Mouse (Mus musculus) CH12.LX (cell line): Measurements from ENCODE around the gene Ppig. TPM values are rescaled to one million over a fixed set of nuclear protein-coding genes. Genes with fewer than 3 reads are reported as not detected.
A peak's percentile ranks its signal among the peaks of the same experiment; 100 is the strongest.

Experiments
- DNase-seq: peaks from one replicate; pipeline ENCODE4 v3.0.0-alpha.2; 2013; ENCODE audit errors: extremely low read depth
- H3K27ac ChIP-seq: 2 replicates; pipeline ENCODE4 v1.5.1; 2012; ENCODE audit warnings: low read depth, mild to moderate bottlenecking, control low read depth, moderate library complexity; ENCODE audit not compliant: insufficient read depth
- H3K27me3 ChIP-seq: replicated peaks from 2 replicates; pipeline ENCODE3; 2012; ENCODE audit warnings: inconsistent platforms
- H3K36me3 ChIP-seq, 2 experiments: replicated peaks in 1 of 2; 2 replicates each; pipeline versions ENCODE3 to v1.6.1; 2012; ENCODE audit warnings: inconsistent platforms in 1 of 2, low read length in 1 of 2, mild to moderate bottlenecking in 1 of 2, mixed read lengths in 1 of 2, moderate library complexity in 1 of 2; ENCODE audit not compliant: control insufficient read depth in 1 of 2, insufficient read depth in 1 of 2
- H3K4me1 ChIP-seq, 2 experiments: 2 replicates each; pipeline ENCODE4 v1.6.1; 2012; ENCODE audit warnings: inconsistent platforms in 1 of 2, moderate library complexity in 1 of 2; ENCODE audit not compliant: insufficient read depth in 2 of 2, control insufficient read depth in 1 of 2
- H3K4me2 ChIP-seq: 2 replicates; pipeline ENCODE4 v1.6.1; 2012; ENCODE audit warnings: low read depth, mild to moderate bottlenecking, control low read depth; ENCODE audit not compliant: poor library complexity, insufficient read depth, severe bottlenecking
- H3K4me3 ChIP-seq, 3 experiments: fragments of 150-350 bp in 1 of 3; sonication (generic) in 1 of 3; replicated peaks in 1 of 3; 2 replicates each; pipeline versions ENCODE3 to v1.5.1; 2011 to 2012; ENCODE audit warnings: low read depth in 2 of 3, low read length in 2 of 3, mild to moderate bottlenecking in 2 of 3, moderate library complexity in 2 of 3, control low read depth in 1 of 3, improper control_type of control experiment in 1 of 3, inconsistent platforms in 1 of 3, mixed read lengths in 1 of 3; ENCODE audit not compliant: poor library complexity in 1 of 3
- H3K79me2 ChIP-seq: replicated peaks from 2 replicates; pipeline ENCODE4 v1.6.1; 2012; ENCODE audit warnings: mild to moderate bottlenecking, moderate library complexity; ENCODE audit not compliant: control insufficient read depth, poor library complexity, insufficient read depth, severe bottlenecking; ENCODE audit errors: extremely low read depth
- H3K9ac ChIP-seq: 2 replicates; pipeline ENCODE4 v1.6.1; 2012; ENCODE audit warnings: low read depth, mild to moderate bottlenecking, control low read depth, moderate library complexity; ENCODE audit not compliant: insufficient read depth
- H3K9me3 ChIP-seq: replicated peaks from 2 replicates; pipeline ENCODE3; 2012; ENCODE audit warnings: low read length, inconsistent platforms, mixed read lengths
- BHLHE40 ChIP-seq: IDR thresholded peaks from 2 replicates; pipeline ENCODE4 v1.6.1; 2011; ENCODE audit warnings: mild to moderate bottlenecking, low read depth, low read length, improper control_type of control experiment
- CHD1 ChIP-seq: IDR thresholded peaks from 2 replicates; pipeline ENCODE4 v1.6.1; 2012; ENCODE audit warnings: low read depth, low read length, improper control_type of control experiment, inconsistent platforms
- CHD2 ChIP-seq: IDR thresholded peaks from 2 replicates; pipeline ENCODE4 v1.6.1; 2011; ENCODE audit warnings: low read length, improper control_type of control experiment
- CTCF ChIP-seq, 2 experiments: IDR thresholded peaks in 1 of 2; conservative IDR thresholded peaks in 1 of 2; 2 replicates each; pipeline ENCODE4 v1.5.1; 2011 to 2012; ENCODE audit warnings: low read depth in 2 of 2, low read length in 2 of 2, improper control_type of control experiment in 1 of 2, inconsistent platforms in 1 of 2, mild to moderate bottlenecking in 1 of 2, moderate library complexity in 1 of 2
- E2F4 ChIP-seq: IDR thresholded peaks from 2 replicates; pipeline ENCODE4 v1.6.1; 2011; ENCODE audit warnings: low read depth, low read length, improper control_type of control experiment; ENCODE audit not compliant: insufficient replicate concordance
- ELF1 ChIP-seq: IDR thresholded peaks from 2 replicates; pipeline ENCODE4 v1.6.1; 2014; ENCODE audit warnings: low read depth, mild to moderate bottlenecking, inconsistent platforms, low read length, improper control_type of control experiment
- EP300 ChIP-seq: IDR thresholded peaks from 2 replicates; pipeline ENCODE4 v1.6.1; 2011; ENCODE audit warnings: low read length, improper control_type of control experiment
- ETS1 ChIP-seq: conservative IDR thresholded peaks from 2 replicates; pipeline ENCODE4 v1.6.1; 2012; ENCODE audit warnings: low read depth, mild to moderate bottlenecking, inconsistent platforms, low read length, improper control_type of control experiment, moderate library complexity
- GABPA ChIP-seq: IDR thresholded peaks from 2 replicates; pipeline ENCODE4 v1.6.1; 2012; ENCODE audit warnings: low read depth, low read length, improper control_type of control experiment, inconsistent platforms; ENCODE audit not compliant: insufficient replicate concordance
- HCFC1 ChIP-seq: IDR thresholded peaks from 2 replicates; pipeline ENCODE4 v1.6.1; 2012; ENCODE audit warnings: low read depth, mild to moderate bottlenecking, inconsistent platforms, low read length, improper control_type of control experiment
- IRF4 ChIP-seq: IDR thresholded peaks from 2 replicates; pipeline ENCODE4 v1.6.1; 2014; ENCODE audit warnings: low read depth, mild to moderate bottlenecking, inconsistent platforms, low read length, improper control_type of control experiment
- JUN ChIP-seq: IDR thresholded peaks from 2 replicates; pipeline ENCODE4 v1.6.1; 2011; ENCODE audit warnings: low read depth, mild to moderate bottlenecking, low read length, improper control_type of control experiment, moderate library complexity; ENCODE audit not compliant: insufficient read depth
- JUND ChIP-seq: conservative IDR thresholded peaks from 2 replicates; pipeline ENCODE4 v1.6.1; 2011; ENCODE audit warnings: low read depth, low read length, improper control_type of control experiment
- KAT2A ChIP-seq: IDR thresholded peaks from 2 replicates; pipeline ENCODE4 v1.6.1; 2012; ENCODE audit warnings: low read length, improper control_type of control experiment, inconsistent platforms; ENCODE audit not compliant: insufficient replicate concordance
- MAFK ChIP-seq: IDR thresholded peaks from 2 replicates; pipeline ENCODE4 v1.6.1; 2011; ENCODE audit warnings: low read length, improper control_type of control experiment; ENCODE audit not compliant: insufficient replicate concordance
- MAZ ChIP-seq: IDR thresholded peaks from 2 replicates; pipeline ENCODE4 v1.6.1; 2012; ENCODE audit warnings: low read depth, mild to moderate bottlenecking, inconsistent platforms, low read length, improper control_type of control experiment, moderate library complexity
- MYC ChIP-seq: IDR thresholded peaks from 2 replicates; pipeline ENCODE4 v1.6.1; 2011; ENCODE audit warnings: low read depth, mild to moderate bottlenecking, improper control_type of control experiment, low read length
- NRF1 ChIP-seq: IDR thresholded peaks from 2 replicates; pipeline ENCODE4 v1.6.1; 2014; ENCODE audit warnings: low read depth, mild to moderate bottlenecking, inconsistent platforms, low read length, improper control_type of control experiment, moderate library complexity
- PAX5 ChIP-seq: IDR thresholded peaks from 2 replicates; pipeline ENCODE4 v1.6.1; 2012; ENCODE audit warnings: low read length, inconsistent platforms, mixed read lengths
- POLR2A ChIP-seq: IDR thresholded peaks from 2 replicates; pipeline ENCODE4 v1.6.1; 2011; ENCODE audit warnings: low read depth, mild to moderate bottlenecking, improper control_type of control experiment, low read length
- POLR2AphosphoS2 ChIP-seq: IDR thresholded peaks from 2 replicates; pipeline ENCODE4 v1.6.1; 2011; ENCODE audit warnings: low read depth, low read length, improper control_type of control experiment
- RAD21 ChIP-seq: IDR thresholded peaks from 2 replicates; pipeline ENCODE4 v1.6.1; 2011; ENCODE audit warnings: low read depth, mild to moderate bottlenecking, low read length, improper control_type of control experiment, moderate library complexity
- RCOR1 ChIP-seq: conservative IDR thresholded peaks from 2 replicates; pipeline ENCODE4 v1.6.1; 2012; ENCODE audit warnings: low read depth, mild to moderate bottlenecking, inconsistent platforms, low read length, improper control_type of control experiment
- SIN3A ChIP-seq: IDR thresholded peaks from 2 replicates; pipeline ENCODE4 v1.6.1; 2012; ENCODE audit warnings: low read length, improper control_type of control experiment, inconsistent platforms
- TBP ChIP-seq: conservative IDR thresholded peaks from 2 replicates; pipeline ENCODE4 v1.6.1; 2011; ENCODE audit warnings: low read depth, low read length, improper control_type of control experiment
- TCF12 ChIP-seq: IDR thresholded peaks from 2 replicates; pipeline ENCODE4 v1.6.1; 2014; ENCODE audit warnings: low read depth, mild to moderate bottlenecking, inconsistent platforms, low read length, improper control_type of control experiment
- USF1 ChIP-seq: IDR thresholded peaks from 2 replicates; pipeline ENCODE4 v1.6.1; 2014; ENCODE audit warnings: low read depth, mild to moderate bottlenecking, inconsistent platforms, low read length, improper control_type of control experiment
- USF2 ChIP-seq: conservative IDR thresholded peaks from 2 replicates; pipeline ENCODE4 v1.6.1; 2011; ENCODE audit warnings: low read depth, low read length, improper control_type of control experiment
- ZC3H11A ChIP-seq: IDR thresholded peaks from 2 replicates; pipeline ENCODE4 v1.6.1; 2012; ENCODE audit warnings: low read depth, mild to moderate bottlenecking, inconsistent platforms, low read length, improper control_type of control experiment
- ZKSCAN1 ChIP-seq: IDR thresholded peaks from 2 replicates; pipeline ENCODE4 v1.6.1; 2012; ENCODE audit warnings: low read depth, inconsistent platforms, low read length, improper control_type of control experiment, borderline replicate concordance
- dilution Hi-C: fragments of 300-500 bp; cut with MboI; formaldehyde crosslinking; loops from 2 replicates; pipeline ENCODE4 v1.14.3; 2020; ENCODE audit warnings: low sequenced_read_pairs; ENCODE audit not compliant: extremely low pct_unique_long_range_greater_than_20kb, extremely low pct_ligation_motif_present
- in situ Hi-C: fragments of 300-500 bp; cut with MboI; formaldehyde crosslinking; loops from 3 replicates; pipeline ENCODE4 v1.14.3; 2019; ENCODE audit warnings: low sequenced_read_pairs, low pct_ligation_motif_present, low pct_unique_long_range_greater_than_20kb, mixed read lengths
- polyA plus RNA-seq: library from polyadenylated mRNA; unstranded; fragments of >175 nt; gene quantifications from 2 replicates; pipeline ENCODE4 v1.2.1, GENCODE M21; 2012; ENCODE audit warnings: low read depth; ENCODE audit not compliant: insufficient read length
- total RNA-seq, 2 experiments: library from RNA; depleted of rRNA; stranded (reverse); fragments of 300-350 nt in 1 of 2; fragments of >200 nt in 1 of 2; gene quantifications; 2 replicates each; pipeline ENCODE4 v1.2.3; 2012 to 2014

Gene Ppig
- total and polyA plus RNA-seq, 3 experiments, result 10.3 to 180 (median 12.9) TPM

GRCm38 (mm10) chr2:69712171-69712570 lies 10.2 kb upstream of the Ppig start:
- Histone ChIP-seq H3K79me2 (peaks cover 5% of the 10 kb centered on the region; the same call in 1 of the 2 replicates), H3K4me3 (peak overlapping the region in 1 of 3 experiments; percentile 26), H3K4me2 (peak overlapping the region; percentile 74), H3K9ac (no peak overlapping the region), H3K9me3 (no peaks in the 10 kb centered on the region), H3K4me1 (peaks cover 3 to 13% of the 10 kb centered on the region in 2 experiments; a peak in 3 of 4 replicates), H3K36me3 (peaks cover 17 to 35% of the 10 kb centered on the region in 2 experiments), H3K27ac (no peak overlapping the region), H3K27me3 (no peaks in the 10 kb centered on the region)
- no peak for TF ChIP-seq NRF1
- TF ChIP-seq JUN, result no peak
- no peak for TF ChIP-seq GABPA
- TF ChIP-seq SIN3A, result no peak
- TF ChIP-seq MAFK, result no peak
- TF ChIP-seq CHD1, result no peak
- no peak for TF ChIP-seq POLR2AphosphoS2
- no peak for TF ChIP-seq ZC3H11A
- no peak for TF ChIP-seq ETS1
- TF ChIP-seq MAZ, result no peak
- TF ChIP-seq KAT2A, result no peak
- no peak for TF ChIP-seq TBP
- no peak for TF ChIP-seq CHD2
- TF ChIP-seq RAD21, result no peak
- no peak for TF ChIP-seq USF1
- no peak for TF ChIP-seq HCFC1
- dilution Hi-C loops (no loop called here), in situ Hi-C loops (no loop called here)
- DNase-seq, result peak; percentile 6

- H3K4me2 ChIP-seq, result peak within 1 kb of the TSS; percentile 86
- peak; percentile 90 for DNase-seq
- H3K79me2 ChIP-seq, result peaks cover 5% of the 10 kb centered on the region; the same call in 1 of the 2 replicates
- H3K27ac ChIP-seq, result no peak within 1 kb of the TSS
- peak within 1 kb of the TSS; percentile 89 to 96 (median 90) for H3K4me3 ChIP-seq
- peak within 1 kb of the TSS; percentile 44 for H3K9ac ChIP-seq
- dilution Hi-C loops, result no loop called here
- peaks cover 3 to 13% of the 10 kb centered on the region in 2 experiments; a peak in 3 of 4 replicates for H3K4me1 ChIP-seq
- peaks cover 12 to 27% of the 10 kb centered on the region in 2 experiments for H3K36me3 ChIP-seq
- no peaks in the 10 kb centered on the region for H3K27me3 ChIP-seq
- in situ Hi-C loops, result no loop called here
- H3K9me3 ChIP-seq, result no peaks in the 10 kb centered on the region
- TF ChIP-seq IRF4, result no peak
- no peak for TF ChIP-seq JUND
- TF ChIP-seq CTCF (conservative IDR thresholded peaks at IDR 0.05 in 1 of 2, IDR thresholded peaks at IDR 0.05 in 1 of 2; ENCODE audit: low read depth in 2 of 2, low read length in 2 of 2), result no peak
- TF ChIP-seq RAD21, result no peak
- peak; percentile 98 for TF ChIP-seq HCFC1
- no peak for TF ChIP-seq JUN
- peak; percentile 69 for TF ChIP-seq ELF1
- TF ChIP-seq USF1, result no peak
- no peak for TF ChIP-seq ZKSCAN1
- TF ChIP-seq BHLHE40, result no peak
- TF ChIP-seq POLR2A, result peak; percentile 82
- TF ChIP-seq CHD2, result no peak
- TF ChIP-seq EP300, result no peak
- peak; percentile 75; the same call in 1 of the 2 replicates for TF ChIP-seq MYC
- TF ChIP-seq MAFK, result no peak
- TF ChIP-seq CHD1, result no peak
- no peak for TF ChIP-seq USF2
- no peak for TF ChIP-seq ZC3H11A
- no peak for TF ChIP-seq PAX5
- TF ChIP-seq RCOR1, result no peak
- no peak for TF ChIP-seq MAZ
- no peak for TF ChIP-seq E2F4
- peak; percentile 99 for TF ChIP-seq KAT2A
- TF ChIP-seq POLR2AphosphoS2, result no peak
- peak; percentile 33; the same call in 1 of the 2 replicates for TF ChIP-seq TCF12
These were observed 9.2 kb upstream of the Ppig start, which contains the start of gene Fastkd1 for GRCm38 (mm10) chr2:69712981-69713625. Gene Fastkd1 (minus strand): TSS chr2:69713516.
